Mouse (Mus musculus) heart, postnatal 4 days (tissue): ENCODE results near the gene Mrpl4. TPM values are rescaled to one million over a fixed set of nuclear protein-coding genes. Genes with fewer than 3 reads are reported as not detected.
"Not testable (repeated sequence)": the region's sequence is repeated elsewhere in the genome, so short reads cannot be mapped to it uniquely, and the experiment has no call there.

ENCODE experiments used
- DNase-seq: peaks from one replicate; pipeline ENCODE4 v3.0.0; 2021
- total RNA-seq, 2 experiments: library from RNA; stranded (reverse); gene quantifications; 2 replicates each; pipeline ENCODE4 v1.2.3; 2021

The Mrpl4 gene
- total RNA-seq, 2 experiments from 2014 or later: 85.7 to 98.0 TPM

DNA sequence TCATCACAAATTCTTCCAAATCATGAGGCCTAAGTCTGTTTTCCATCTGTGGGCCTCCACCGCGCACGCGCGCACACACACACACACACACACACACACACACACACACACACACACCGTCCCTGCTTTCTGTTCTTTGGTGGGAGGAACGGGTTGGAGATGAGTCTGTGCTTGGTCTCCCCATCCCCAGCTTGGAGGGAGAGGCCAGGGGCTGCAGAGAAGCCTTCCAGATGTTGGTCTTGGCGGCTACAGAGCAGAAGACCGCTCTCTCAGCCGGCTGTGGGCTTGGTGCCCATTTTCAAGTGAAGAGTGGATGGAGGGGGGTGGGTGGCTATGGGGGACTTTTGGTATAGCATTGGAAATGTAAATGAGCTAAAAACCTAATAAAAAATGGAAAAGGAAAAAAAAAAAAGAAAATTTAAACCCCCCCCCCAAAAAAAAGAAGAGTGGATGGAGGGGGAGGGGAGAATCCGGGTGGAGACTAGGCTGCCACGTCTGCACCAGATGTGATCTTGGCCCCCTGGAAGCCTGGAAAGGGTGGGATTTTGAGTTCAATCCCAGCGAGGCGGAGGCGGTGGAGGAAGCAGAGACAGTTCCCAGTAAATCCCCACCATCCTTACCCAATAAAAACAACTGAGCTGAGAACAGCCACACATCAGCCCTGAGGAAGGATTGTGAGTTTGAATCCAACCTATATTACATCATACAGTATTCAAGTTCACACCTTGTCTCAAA, 15.4 kb upstream of the Mrpl4 start:
- DNase-seq: peak; percentile 72

DNA sequence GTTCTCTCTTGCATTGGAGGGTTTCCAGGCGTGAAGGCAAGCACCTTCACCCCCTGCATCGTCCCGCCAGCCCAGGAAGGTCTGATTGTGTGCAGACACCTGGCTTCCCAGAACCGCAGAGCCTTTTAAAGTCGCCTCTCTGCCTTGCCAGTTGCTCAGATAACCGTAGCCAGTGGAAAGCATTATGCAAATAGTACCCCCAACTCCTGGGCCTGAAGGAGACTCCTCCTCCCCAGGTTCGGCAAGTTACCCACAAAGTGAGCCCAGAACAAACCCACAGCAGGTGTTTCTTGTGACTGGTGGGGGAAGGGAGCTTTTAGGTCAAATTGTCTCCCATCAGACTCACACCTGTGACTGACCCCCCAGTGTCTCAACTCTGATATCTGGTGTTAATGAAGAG, 14.6 kb upstream of the Mrpl4 start:
- no peak for DNase-seq

DNA sequence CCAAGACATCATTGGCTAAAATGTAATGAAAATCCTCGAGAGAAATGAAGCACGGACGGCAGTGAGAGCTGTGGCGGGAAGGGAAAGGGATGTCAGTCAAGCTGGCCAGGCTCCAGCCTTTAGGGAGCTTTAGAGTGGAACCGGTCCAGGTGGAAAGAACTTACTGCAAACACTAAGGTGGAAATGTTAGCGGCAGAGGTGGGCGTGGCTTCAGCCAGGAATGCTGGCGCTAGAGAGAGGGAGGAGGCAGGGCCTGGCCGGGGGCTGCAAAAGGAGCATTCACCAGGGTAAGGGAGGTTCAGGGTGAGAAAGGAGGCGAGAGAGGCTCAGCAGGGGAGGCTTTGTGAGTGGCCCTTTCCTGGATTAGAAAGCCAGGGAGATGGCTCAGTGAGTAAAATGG, 11.7 kb upstream of the Mrpl4 start:
- DNase-seq: peak; percentile 37

DNA sequence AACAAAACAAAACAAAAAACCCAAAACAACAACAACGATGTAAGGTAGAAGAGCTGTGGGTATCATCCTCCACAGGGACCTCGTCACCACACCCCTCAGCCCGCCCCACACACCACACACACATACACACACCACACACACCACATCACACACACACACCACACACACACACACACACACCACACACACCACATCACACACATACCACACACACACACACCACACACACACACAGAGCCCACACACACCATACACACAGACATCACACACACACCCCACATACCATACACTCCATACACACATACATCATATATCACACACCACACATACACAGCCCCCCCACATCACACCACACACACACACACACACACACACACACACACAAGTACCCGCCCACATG, 11.0 kb upstream of the Mrpl4 start:
- no peak for DNase-seq

DNA sequence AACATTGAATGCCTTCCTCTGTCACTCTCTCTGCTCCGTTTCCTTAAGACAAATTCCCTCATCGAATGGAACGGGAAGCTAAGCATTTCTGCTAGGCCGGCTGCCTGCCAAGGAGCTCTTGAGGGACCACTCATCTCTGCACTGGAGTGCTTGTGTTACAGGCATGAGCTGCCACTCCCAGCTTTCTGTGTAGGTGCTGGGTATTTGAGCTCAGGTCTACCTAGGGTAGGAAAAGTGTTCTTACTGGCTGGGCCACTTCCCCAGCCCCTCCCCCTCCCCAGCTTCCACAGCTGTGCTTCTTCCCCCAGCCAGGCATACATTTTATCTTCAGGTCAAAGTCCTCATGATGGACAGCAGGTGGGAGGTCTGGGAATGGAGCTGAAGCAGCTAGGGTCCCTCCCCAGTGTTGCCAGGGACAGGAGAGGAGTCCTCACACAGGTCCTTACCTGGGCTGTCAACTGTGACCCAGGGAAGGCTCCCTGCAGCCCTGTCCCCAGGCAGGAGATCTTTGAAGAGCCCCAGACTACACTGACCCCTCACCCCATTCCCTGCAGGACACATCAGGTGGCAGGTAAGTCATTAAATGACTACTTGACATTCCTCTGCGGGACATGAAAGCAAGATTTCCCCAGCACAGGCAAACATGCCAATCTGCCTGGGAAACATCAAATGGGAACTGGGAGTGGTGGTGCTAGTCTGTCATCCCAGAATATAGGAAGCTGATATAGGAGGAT, 9.2 kb upstream of the Mrpl4 start:
- no peak for DNase-seq

GRCm38 (mm10) chr9:20995069-20995468, 7.5 kb upstream of the Mrpl4 start:
- DNase-seq: no peak

- no peak for DNase-seq
These were observed 5.5 kb upstream of the Mrpl4 start for GRCm38 (mm10) chr9:20997065-20997464.

DNA sequence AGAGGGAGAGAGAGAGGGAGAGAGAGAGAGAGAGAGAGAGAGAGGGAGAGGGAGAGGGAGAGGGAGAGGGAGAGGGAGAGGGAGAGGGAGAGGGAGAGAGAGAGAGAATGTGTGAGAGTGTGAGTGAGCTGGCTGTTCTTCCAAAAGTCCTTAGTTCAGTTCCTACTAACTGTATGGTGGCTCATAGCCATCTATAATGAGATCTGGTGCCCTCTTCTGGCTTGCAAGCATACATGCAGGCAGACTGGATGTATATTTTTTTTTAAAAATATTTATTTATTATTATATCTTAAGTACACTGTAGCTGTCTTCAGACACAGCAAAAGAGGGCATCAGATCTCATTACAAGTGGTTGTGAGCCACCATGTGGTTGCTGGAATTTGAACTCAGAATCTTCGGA, 4.2 kb upstream of the Mrpl4 start:
- not testable (repeated sequence) for DNase-seq

- peak; percentile 49 for DNase-seq
These were observed 1.7 kb upstream of the Mrpl4 start for GRCm38 (mm10) chr9:21000811-21001210.

- DNase-seq: no peak
These were observed 812 bp upstream of the Mrpl4 start for GRCm38 (mm10) chr9:21001651-21002200.

DNA sequence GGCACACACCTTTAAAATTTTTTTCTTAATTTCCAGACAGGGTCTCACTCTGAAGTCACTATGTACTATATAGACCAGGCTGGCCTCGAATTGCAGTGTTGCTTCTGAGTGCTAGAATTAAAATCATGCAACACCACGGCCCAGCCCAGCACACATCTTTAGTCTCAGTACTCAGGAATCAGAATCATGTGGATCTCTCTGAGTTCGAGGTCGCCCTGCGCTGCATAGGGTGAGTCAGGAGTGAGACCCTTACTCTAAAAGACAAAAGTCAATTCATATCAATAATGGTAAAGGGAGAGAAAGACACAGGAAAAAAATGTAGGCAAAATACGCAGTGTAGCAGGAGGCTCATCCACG, 290 bp upstream of the Mrpl4 start:
- no peak for DNase-seq

- no peak for DNase-seq
These were observed 4.9 kb downstream of the Mrpl4 start for GRCm38 (mm10) chr9:21007313-21007952.

DNA sequence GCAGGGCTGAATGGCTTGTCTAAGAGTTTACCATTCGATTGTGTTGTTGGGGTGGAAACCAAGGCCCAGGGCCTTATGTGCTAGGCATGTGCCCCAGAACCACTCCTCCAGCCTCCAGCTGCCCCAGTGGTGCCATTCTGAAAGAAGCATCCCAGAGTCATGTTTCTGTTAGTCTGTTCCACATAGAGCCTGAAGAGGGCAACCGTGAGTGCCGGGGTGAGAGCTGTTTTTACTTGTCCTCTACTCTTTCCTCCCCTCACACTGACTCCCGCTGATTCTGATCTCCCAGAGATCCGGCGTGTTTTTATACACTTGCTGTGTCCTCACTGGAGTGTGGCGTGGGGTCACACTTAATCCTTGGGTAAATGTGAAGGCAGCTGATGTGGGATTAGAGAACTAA, 5.5 kb downstream of the Mrpl4 start:
- no peak for DNase-seq

DNA sequence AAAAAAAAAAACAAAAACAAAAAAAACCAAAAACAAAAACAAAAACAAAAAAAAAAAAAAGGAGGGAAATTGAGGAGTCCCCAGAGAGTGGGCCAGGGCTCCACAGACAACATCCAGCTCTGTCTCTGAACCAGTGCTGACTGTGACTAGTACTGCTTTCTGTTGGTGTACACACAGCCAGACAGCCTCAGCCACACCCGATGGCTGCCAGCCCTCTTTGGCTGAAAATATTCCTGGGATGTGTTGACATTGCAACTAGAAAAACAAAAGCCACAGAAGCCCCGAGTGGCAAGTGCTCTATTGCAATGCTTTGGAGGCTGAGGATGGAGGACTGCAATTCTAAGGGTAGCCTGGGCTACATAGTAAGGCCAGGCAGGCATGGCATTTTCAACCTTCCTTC, 7.8 kb downstream of the Mrpl4 start:
- no peak for DNase-seq

DNA sequence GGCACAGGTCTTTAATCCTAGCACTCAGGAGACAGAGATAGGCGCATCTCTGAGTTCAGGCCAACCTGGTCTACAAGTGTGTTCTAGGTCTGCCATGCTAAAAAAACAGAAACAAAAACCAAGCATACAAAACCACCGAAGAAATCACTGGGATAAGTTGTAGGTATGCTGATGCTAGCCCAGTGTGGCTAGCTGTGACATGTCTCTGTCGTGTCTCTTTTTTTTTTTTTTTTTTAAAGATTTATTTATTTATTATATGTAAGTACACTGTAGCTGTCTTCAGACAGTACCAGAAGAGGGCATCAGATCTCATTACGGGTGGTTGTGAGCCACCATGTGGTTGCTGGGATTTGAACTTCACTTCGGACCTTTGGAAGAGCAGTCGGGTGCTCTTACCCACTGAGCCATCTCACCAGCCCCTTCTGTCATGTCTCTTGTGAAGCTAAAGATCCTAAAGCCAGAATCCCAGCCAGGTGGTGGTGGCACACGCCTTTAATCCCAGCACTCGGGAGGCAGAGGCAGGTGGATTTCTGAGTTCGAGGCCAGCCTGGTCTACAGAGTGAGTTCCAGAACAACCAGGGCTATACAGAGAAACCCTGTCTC, 8.5 kb downstream of the Mrpl4 start:
- DNase-seq: not testable (repeated sequence)

- DNase-seq: peak; percentile 32
These were observed 9.3 kb downstream of the Mrpl4 start for GRCm38 (mm10) chr9:21011846-21012312.

DNA sequence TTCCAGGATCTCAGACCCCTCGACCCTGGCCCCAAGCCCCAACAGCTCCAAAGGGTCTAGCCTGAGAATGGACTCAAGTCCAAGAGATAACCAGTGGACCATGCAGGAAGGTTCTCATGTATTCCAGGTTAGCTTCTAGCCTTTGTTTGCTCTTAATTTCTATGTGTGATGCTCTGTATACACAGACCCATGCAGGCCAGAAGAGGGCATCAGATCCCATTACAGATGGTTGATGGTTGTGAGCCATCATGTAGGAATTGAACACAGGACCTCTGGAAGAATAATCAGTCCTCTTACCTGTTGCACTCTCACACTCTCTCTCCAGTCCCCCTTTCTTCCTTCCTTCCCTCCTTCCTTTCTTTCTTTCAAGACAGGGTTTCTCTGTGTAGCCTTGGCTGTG, 9.8 kb downstream of the Mrpl4 start:
- no peak for DNase-seq

DNA sequence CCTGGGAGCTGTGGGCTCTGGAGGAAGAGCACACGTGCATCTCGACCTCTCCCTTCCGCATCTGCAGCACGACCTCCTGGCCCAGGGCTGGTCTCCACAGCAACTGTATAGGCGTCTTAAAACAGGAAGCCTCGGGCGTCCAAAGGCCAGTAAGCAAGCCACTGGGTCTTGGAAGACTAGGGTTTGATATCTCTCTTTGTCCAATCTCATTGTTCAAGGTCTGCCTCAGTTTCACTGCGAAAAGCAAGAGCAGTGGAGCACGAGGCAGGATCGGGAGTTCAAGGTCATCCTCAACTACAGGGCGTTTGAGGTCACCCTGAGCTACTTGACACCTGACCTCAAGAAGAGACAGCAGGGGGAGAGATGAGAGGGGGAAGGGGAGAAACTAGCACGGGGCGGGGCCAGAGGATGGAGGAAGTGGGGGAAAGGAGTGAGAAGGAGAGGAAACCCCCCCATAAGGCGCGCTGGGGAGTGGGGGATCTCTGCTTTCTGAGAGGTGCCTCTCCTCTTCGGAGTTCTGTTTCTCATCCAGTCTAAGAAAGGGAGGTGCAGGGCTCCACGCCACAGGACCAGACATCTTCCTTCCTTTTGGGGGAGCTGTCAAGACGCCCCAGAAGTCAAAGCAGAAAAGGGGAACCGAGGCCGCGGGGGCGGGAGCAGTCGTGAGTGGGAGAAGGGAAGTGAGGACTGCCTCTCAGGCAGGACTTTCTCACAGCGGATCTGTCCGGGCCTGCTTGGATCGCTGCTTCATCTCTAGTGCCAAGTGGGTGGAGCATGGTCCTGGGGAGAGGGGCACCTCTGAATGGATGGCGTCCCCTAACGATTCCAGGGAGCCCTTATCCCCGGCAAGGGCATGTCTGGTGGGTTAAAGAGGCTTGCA, 12.4 kb downstream of the Mrpl4 start:
- DNase-seq: peak; percentile 67

DNA sequence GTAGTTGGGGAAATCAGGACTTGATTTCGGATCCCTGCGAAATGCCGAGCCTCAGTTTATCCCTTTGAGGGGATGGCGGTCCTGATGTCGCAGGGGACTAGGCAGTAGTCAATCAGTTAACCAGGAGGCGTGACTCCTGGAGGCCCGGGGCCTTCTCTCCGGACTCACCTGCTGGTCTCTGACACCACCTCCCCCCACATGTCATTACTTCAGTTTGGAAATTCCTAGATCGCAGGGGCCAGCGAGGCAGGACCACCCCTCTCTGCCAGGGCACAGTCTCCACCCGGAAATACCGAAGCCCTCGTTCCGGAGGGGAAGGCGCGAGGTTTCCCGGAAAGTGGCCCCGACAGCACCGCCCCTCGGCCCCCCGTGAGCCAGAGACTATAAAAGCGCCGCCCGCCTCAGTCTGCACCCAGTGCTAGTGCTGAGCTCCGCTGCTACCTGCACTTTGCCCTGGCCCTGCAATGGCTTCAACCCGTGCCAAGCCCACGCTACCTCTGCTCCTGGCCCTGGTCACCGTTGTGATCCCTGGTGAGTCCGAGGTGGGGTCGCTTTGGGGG, 13.1 kb downstream of the Mrpl4 start, which contains the start of gene Icam1:
Gene Icam1, plus strand, starts transcription at position 415 of the 560 bp plus-strand sequence.
- DNase-seq: peak; percentile 73

DNA sequence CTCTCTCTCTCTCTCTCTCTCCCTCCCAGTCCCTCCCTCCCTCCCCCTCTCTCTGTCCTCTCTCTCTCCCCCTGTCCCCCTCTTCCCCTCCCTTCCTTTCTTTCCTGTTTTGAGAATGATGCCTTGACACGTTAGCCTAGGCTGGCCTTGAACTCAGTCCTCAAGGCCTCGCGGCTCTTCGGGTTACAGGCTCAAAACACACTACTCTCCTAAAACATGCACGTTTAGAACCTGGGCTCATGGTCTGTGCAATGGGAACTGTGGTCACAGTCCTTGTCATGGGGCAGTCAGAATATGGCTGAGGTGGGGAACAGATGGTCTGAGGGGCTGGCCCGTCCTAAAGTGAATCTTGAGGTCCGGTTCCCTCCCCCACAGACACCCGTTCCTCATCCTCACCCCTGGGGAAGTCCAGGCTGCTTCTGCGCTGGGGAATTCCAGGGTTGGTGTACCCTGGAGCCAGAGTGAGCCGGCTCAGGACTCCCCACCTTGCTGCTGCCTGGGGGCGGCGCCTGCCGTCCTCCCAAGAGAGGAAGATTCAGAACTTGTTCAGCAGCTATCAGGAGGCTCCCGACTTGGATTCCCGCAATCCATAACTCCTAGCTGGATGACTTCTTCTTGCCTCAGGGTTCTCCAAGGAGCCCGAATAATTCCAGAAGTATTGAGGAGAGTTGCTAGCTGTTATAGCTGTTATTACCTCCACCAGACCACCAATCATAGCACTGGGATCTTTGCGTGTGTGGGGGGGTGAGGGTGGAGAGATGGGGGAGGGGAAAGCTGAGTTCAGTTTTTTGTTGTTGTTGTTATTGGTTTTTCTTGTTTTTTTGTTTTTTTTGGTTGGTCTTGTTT, 14.0 kb downstream of the Mrpl4 start:
- DNase-seq: no peak
